Mouse (Mus musculus): ENCODE data around the gene Gm3250. TPM values are rescaled to one million over a fixed set of nuclear protein-coding genes. Genes with fewer than 3 reads are reported as not detected.
"Not testable (repeated sequence)": the region's sequence is repeated elsewhere in the genome, so short reads cannot be mapped to it uniquely, and the experiment has no call there.

Gene Gm3250
- polyA plus RNA-seq, 1 experiment from 2014 or later: not detected

GRCm38 (mm10) chr10:77741924-77742688, 40.2 kb downstream of the Gm3250 start, which contains the start of gene Gm18596:
Gm18596 (minus strand) TSS chr10:77742638.
- H3K4me3 ChIP-seq; ATAC-seq (ENCODE audit: insufficient number of reproducible peaks, insufficient read depth, low FRiP score, low TSS enrichment); H3K36me3 ChIP-seq; H3K9ac ChIP-seq; H3K4me1 ChIP-seq; H3K4me2 ChIP-seq (replicated peaks); H3K9me3 ChIP-seq; H3K27ac ChIP-seq; H3K27me3 ChIP-seq: not testable (repeated sequence)
- 46% methylated on average over 5 of the region's 5 CpGs for WGBS

GRCm38 (mm10) chr10:77738929-77739328, 43.4 kb downstream of the Gm3250 start:
- Histone ChIP-seq H3K9ac (no peak overlapping the region), H3K36me3 (no peaks in the 10 kb centered on the region), H3K4me2 (replicated peaks) (no peak overlapping the region), H3K4me1 (peaks cover 3% of the 10 kb centered on the region; the same call in 1 of the 2 replicates), H3K9me3 (0 out of 2 replicates have a peak, but pooled peaks cover 8% of the 10 kb centered on the region), H3K27me3 (no peaks in the 10 kb centered on the region), H3K27ac (no peak overlapping the region), H3K4me3 (no peak overlapping the region)
- no peak for ATAC-seq (ENCODE audit: insufficient number of reproducible peaks, insufficient read depth, low FRiP score, low TSS enrichment)
- WGBS: 88% methylated on average over 4 of the region's 4 CpGs

- Histone ChIP-seq H3K4me3 (no peak overlapping the region), H3K27ac (no peak overlapping the region), H3K9me3 (0 out of 2 replicates have a peak, but pooled peaks cover 8% of the 10 kb centered on the region), H3K4me1 (no peaks in the 10 kb centered on the region), H3K36me3 (no peaks in the 10 kb centered on the region), H3K4me2 (replicated peaks) (no peak overlapping the region), H3K9ac (no peak overlapping the region), H3K27me3 (no peaks in the 10 kb centered on the region)
- ATAC-seq (ENCODE audit: insufficient number of reproducible peaks, insufficient read depth, low FRiP score, low TSS enrichment): no peak
- 84% methylated on average over 1 of the region's 1 CpGs for WGBS
Measured at GRCm38 (mm10) chr10:77735928-77736327, 46.4 kb downstream of the Gm3250 start.

Other genes with a start within 250 kb of the Gm3250 start
- 92.5 and 94.4 TPM in 2 replicates for gene Pttg1ip, start 200.8 kb downstream of the Gm3250 start, polyA plus RNA-seq (2016; fragmentation: Nextera tagmentation; extraction: Ambion mirVana)
- gene Sumo3, start 176.4 kb downstream of the Gm3250 start, polyA plus RNA-seq (2016; fragmentation: Nextera tagmentation; extraction: Ambion mirVana): 385 and 391 TPM in 2 replicates
- 7.0 and 7.1 TPM in 2 replicates for gene Gm49325, start 176.3 kb downstream of the Gm3250 start, polyA plus RNA-seq (2016; fragmentation: Nextera tagmentation; extraction: Ambion mirVana)
- 76.7 and 81.7 TPM in 2 replicates for gene Ube2g2, start 160.3 kb downstream of the Gm3250 start, polyA plus RNA-seq (2016; fragmentation: Nextera tagmentation; extraction: Ambion mirVana)
- gene Tspear, start 96.0 kb downstream of the Gm3250 start, polyA plus RNA-seq (2016; fragmentation: Nextera tagmentation; extraction: Ambion mirVana): 0.32 and 0.69 TPM in 2 replicates
- not detected in 2 replicates for gene Gm19402, start 91.8 kb downstream of the Gm3250 start, polyA plus RNA-seq (2016; fragmentation: Nextera tagmentation; extraction: Ambion mirVana)
- not detected in 2 replicates for gene Gm9508, start 85.3 kb downstream of the Gm3250 start, polyA plus RNA-seq (2016; fragmentation: Nextera tagmentation; extraction: Ambion mirVana)
- not detected in 2 replicates for gene Gm10272, start 75.9 kb downstream of the Gm3250 start, polyA plus RNA-seq (2016; fragmentation: Nextera tagmentation; extraction: Ambion mirVana)
- not detected in 2 replicates for gene Gm10024, start 71.1 kb downstream of the Gm3250 start, polyA plus RNA-seq (2016; fragmentation: Nextera tagmentation; extraction: Ambion mirVana)
- gene Gm10142, start 66.7 kb downstream of the Gm3250 start, polyA plus RNA-seq (2016; fragmentation: Nextera tagmentation; extraction: Ambion mirVana): not detected in 2 replicates
- not detected in 2 replicates for gene Krtap12-1, start 61.9 kb downstream of the Gm3250 start, polyA plus RNA-seq (2016; fragmentation: Nextera tagmentation; extraction: Ambion mirVana)
- not detected in 2 replicates for gene Gm10100, start 56.1 kb downstream of the Gm3250 start, polyA plus RNA-seq (2016; fragmentation: Nextera tagmentation; extraction: Ambion mirVana)
- not detected in 2 replicates for gene Gm18596, start 39.9 kb downstream of the Gm3250 start, polyA plus RNA-seq (2016; fragmentation: Nextera tagmentation; extraction: Ambion mirVana)
- gene Gm9736, start 31.2 kb downstream of the Gm3250 start, polyA plus RNA-seq (2016; fragmentation: Nextera tagmentation; extraction: Ambion mirVana): not detected in 2 replicates
- gene Gm3233, start 22.9 kb downstream of the Gm3250 start, polyA plus RNA-seq (2016; fragmentation: Nextera tagmentation; extraction: Ambion mirVana): not detected in 2 replicates
- not detected in 2 replicates for gene Gm3238, start 11.2 kb downstream of the Gm3250 start, polyA plus RNA-seq (2016; fragmentation: Nextera tagmentation; extraction: Ambion mirVana)
- not detected in 2 replicates for gene Gm7138, start 5.6 kb downstream of the Gm3250 start, polyA plus RNA-seq (2016; fragmentation: Nextera tagmentation; extraction: Ambion mirVana)
- not detected in 2 replicates for gene Gm7137, start 5.7 kb upstream of the Gm3250 start, polyA plus RNA-seq (2016; fragmentation: Nextera tagmentation; extraction: Ambion mirVana)
- not detected in 2 replicates for gene Gm9639, start 12.5 kb upstream of the Gm3250 start, polyA plus RNA-seq (2016; fragmentation: Nextera tagmentation; extraction: Ambion mirVana)
- gene Gm19668, start 16.6 kb upstream of the Gm3250 start, polyA plus RNA-seq (2016; fragmentation: Nextera tagmentation; extraction: Ambion mirVana): not detected in 2 replicates
- gene Gm9507, start 29.3 kb upstream of the Gm3250 start, polyA plus RNA-seq (2016; fragmentation: Nextera tagmentation; extraction: Ambion mirVana): not detected in 2 replicates
- not detected in 2 replicates for gene Gm2696, start 32.1 kb upstream of the Gm3250 start, polyA plus RNA-seq (2016; fragmentation: Nextera tagmentation; extraction: Ambion mirVana)
- gene Krtap10-4, start 44.6 kb upstream of the Gm3250 start, polyA plus RNA-seq (2016; fragmentation: Nextera tagmentation; extraction: Ambion mirVana): not detected in 2 replicates
- not detected in 2 replicates for gene Krtap10-10, start 53.4 kb upstream of the Gm3250 start, polyA plus RNA-seq (2016; fragmentation: Nextera tagmentation; extraction: Ambion mirVana)
- gene Gm36176, start 64.3 kb upstream of the Gm3250 start, polyA plus RNA-seq (2016; fragmentation: Nextera tagmentation; extraction: Ambion mirVana): not detected in 2 replicates
- gene Gm10318, start 70.3 kb upstream of the Gm3250 start, polyA plus RNA-seq (2016; fragmentation: Nextera tagmentation; extraction: Ambion mirVana): not detected in 2 replicates
- not detected in 2 replicates for gene Gm3285, start 79.4 kb upstream of the Gm3250 start, polyA plus RNA-seq (2016; fragmentation: Nextera tagmentation; extraction: Ambion mirVana)
- 4.4 and 4.7 TPM in 2 replicates for gene Lrrc3, start 120.0 kb upstream of the Gm3250 start, polyA plus RNA-seq (2016; fragmentation: Nextera tagmentation; extraction: Ambion mirVana)
- 0.72 and 0.87 TPM in 2 replicates for gene Trpm2, start 188.0 kb upstream of the Gm3250 start, polyA plus RNA-seq (2016; fragmentation: Nextera tagmentation; extraction: Ambion mirVana)
- gene 1810043G02Rik, start 196.0 kb upstream of the Gm3250 start, polyA plus RNA-seq (2016; fragmentation: Nextera tagmentation; extraction: Ambion mirVana): 32.9 and 35.1 TPM in 2 replicates
- 137 TPM in 2 replicates for gene Pfkl, start 227.5 kb upstream of the Gm3250 start, polyA plus RNA-seq (2016; fragmentation: Nextera tagmentation; extraction: Ambion mirVana)